Mouse (Mus musculus) urinary bladder, postnatal 14 days (tissue): ENCODE data around the gene Adssl1.
A peak's percentile ranks its signal among the peaks of the same experiment; 100 is the strongest.

Source experiments
- DNase-seq: peaks from one replicate; pipeline ENCODE4 v3.0.0; 2021; ENCODE audit warnings: low spot score

The Adssl1 gene

DNA sequence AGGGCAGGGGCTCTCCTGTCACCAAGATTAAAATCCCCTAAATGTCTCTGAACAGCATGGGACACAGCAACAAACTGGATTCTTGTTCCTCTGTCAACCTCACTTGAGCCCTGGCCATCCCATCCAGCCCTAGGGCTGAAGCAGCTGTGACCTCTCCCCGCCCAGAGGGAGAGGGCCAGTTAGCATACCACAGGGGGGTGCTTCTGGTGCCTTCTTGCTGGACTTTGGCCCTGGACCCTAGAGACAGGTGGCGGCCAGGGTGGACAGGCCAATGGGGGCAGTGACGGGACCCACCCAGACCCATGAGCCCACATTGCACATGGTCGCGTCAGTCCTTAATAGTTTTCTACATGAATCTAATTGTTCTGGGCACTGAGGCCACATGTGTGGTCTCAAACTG lies 34.2 kb downstream of the Adssl1 start:
- DNase-seq: no peak

DNA sequence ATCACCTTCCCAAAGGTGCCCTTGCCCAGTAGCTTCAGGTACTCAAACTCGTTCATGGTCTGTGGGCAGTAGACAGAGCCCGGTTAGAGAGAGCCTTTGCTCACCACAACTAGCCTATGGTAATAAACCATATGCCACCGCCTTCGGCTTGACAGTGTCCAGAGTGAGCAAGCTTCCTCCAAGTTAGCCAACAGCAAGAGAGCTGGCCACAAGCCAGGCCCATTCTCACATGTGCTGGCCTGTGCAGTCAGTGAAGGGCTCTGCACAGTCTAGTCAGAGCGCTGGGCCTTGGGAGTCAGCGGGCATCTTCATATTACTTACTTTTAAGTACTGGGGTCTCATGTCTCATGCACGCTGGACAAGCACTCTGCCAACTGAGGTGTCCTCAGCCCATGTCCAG lies 38.8 kb downstream of the Adssl1 start:
- peak; percentile 41 for DNase-seq

DNA sequence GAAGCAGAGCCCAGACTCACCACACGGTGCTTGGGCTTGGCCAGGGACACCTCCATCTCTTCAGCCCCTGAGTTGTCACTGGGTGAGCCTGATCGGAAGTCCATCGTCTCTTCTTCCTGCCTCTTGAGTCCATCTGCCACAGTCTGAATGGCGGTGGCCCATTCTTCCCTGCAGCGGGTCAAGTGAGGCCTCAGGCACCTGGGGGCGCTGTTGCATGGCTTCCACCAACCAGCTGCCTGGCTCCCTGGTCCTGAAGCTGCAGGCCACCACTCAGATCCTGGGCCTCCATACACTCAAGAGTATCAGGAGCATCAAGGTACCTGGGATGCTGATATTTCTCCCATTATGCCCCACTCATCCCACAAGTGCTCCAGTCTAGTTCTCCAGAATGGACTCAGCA lies 39.3 kb downstream of the Adssl1 start:
- DNase-seq: peak; percentile 79

DNA sequence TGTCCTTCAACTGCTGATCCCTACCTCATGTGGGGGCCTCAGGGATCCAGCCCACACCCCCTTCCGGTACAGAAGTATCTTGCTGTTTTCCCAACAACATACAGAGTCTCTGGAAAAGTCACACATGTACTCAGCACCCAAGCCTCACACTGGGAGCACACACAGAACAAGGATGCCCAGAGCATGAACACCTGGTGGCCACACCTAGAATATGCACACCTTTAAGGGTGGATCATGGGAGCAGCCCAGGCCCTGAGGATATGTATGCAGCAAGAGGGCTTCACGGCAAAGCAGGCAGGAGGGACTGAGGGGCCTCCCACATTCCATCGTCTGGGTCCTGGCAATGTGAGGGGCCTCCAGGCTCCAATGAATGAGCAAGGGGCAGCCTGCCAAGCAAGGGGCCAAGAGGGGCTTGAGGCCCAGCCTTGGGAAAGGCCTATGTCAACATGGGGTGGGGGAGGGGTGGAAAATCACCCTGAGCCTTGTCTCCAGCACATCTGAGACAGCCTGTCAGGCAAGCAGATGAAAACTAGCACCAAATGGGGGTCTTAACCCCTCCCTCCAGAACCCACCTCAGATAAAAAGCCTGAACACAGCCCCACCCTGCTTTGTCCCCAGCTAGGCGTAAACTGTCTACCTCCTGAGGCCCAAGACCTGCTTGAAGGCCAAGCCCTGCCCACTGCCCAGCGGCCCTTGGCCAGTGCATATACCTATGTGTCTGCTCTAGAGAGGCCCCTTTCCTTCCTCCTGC lies 40.9 kb downstream of the Adssl1 start:
- DNase-seq: peak; percentile 29

DNA sequence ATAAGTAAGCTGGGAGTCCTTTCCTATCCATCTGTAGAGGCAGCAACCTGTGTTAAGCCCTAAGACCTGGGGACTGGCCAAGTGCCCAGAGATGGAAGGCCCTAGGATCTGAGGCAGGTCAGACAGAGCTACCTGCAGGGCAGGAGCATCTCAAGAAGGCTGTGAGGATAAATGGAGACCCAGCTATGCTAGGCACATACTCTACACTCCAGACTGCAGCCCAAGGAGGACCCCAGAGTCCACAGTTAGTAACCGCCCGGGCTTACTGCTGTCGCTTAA lies 41.4 kb downstream of the Adssl1 start:
- DNase-seq: no peak

DNA sequence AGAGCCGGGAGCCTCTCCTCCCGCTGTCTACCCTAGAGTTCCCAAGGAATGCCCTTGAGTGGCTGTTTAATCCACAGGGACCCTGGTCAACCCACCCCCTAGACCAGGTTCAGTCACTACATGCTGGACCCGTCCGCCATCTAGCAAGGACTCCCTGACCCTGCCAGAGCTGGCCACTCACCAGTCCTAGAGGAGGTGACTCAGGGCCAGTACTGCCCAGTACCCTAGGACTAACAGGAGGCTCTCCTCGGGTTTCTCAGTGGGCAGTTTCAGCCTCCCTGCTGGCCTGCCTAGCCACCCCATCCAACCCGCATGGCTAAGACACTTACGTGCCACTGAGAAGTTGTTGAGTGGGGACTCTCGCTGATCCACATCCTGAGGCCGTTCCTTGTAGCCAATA lies 42.0 kb downstream of the Adssl1 start:
- no peak for DNase-seq

DNA sequence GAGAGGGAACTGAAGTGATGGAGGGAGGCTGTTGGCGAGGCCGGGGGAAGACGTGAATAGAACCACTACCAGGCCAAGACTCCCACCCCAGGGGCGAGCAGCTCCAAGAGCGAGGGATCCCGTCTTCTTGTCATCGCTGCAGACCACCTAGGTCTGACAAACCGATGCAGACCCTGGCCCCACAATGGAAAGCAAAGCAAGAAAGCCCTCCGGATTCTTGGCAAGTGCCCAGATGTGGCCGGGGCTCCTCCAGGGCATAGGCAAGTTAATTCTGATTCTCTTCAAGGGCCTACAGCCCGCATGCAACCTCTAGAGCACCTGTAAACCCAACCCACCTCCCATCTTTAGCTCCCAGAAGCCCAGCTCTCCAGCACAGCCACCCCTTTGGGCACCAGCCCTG lies 43.5 kb downstream of the Adssl1 start:
- DNase-seq: no peak

DNA sequence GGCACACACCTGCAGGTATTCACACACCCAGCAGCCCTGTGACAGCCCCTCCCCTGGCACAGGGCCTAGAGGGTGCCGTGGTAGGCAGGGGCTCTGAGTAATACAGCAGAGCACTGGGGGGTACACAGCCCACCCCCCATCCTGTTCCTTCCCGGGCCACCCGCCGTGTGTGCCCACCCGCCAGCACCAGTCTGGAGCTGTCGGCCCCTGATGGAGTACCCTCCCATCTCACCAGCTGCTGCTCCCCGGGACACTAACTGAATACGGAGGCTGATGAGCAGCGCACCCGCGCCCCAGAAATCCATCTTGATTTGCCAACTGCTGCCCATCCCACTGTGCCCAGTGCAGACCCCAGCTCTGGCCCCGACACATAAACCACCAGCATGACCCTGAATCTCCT lies 43.9 kb downstream of the Adssl1 start:
- DNase-seq: no peak

DNA sequence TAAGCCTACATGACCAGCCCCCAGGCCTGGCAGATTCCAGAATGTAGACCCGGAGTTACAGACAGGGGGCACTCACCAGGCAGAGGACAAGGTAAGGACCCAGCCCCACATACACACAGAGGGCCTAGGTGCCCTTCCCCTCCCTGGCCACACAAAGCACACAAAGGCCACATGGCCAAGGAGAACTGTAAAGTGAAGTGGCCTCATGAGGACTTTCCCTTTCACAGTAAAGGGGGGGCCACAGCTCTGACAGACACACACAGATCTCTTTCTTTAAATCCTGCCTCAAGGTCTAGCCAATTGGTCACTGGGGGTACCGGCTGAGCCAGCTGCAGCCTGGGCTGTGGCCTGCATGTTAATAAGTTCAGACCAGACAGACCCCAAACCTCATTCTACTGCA lies 44.3 kb downstream of the Adssl1 start:
- no peak for DNase-seq

DNA sequence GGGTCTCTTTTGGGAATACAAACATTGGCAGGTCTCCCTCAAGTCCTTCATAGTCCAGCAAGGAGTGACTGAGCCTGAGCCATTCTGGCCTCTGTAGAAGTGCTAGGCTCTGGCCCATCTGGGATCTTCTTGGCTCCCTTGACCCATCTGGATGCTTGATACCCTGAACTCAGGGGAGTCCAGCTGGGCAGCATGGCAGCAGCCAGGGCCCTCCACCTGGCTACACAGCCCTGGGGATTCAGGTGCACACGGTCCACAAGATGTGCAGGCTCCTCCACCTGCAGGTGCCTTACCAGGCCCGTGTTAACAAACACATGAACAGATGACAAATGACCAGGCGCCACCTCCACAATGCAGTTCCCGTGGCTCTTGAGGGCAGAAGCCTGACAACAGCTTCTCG lies 44.8 kb downstream of the Adssl1 start:
- no peak for DNase-seq

DNA sequence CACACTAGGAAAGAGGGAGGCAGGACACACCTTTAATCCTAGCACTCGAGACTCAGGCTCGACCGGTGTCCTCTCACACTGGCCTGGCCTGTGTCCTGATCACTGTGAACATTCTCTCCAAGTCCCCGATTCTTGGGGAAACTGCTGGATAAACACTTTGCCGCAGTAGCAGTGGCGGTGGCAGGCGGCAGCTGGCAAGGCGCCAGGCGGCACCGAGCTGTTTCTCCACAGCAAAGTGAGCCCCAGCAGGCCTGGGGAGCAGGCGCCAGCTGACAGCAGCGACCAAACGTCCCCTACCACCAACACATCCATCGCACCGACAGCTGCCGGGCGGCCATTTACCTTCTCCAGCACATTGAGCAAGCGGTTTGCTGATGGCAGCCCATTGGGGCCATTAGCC lies 45.6 kb downstream of the Adssl1 start:
- peak; percentile 62 for DNase-seq

DNA sequence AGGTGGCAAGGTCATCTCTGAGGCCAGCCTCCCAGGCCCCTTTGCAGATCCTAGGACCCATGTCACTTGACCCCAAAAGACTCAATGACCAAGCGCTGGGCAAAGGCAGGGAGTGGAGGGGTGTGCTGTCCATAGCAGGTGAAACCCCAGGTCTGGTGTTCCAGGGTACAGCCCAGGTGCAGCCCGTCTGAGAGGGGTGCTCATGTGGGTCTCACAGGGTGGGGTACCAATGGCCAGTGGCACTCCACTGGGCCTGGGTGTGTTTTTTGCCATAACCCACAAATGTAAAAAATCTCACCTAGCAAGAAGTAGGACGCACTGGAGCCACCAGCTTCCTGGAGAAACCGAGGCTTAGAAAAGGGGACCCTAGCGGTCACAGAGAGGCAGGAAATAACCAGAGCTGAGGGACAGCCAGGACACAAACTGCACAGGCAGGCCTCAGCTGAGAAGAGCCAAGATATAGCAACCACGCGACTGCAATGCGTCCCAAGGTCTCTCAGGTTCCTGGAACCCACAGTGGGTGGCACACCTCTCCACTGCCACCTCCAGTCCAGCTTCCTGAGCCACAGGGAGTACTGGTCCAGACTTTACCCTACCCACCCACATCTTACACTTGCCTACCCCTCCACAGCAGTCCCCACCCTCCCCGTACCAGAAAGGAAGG lies 46.2 kb downstream of the Adssl1 start:
- DNase-seq: no peak

DNA sequence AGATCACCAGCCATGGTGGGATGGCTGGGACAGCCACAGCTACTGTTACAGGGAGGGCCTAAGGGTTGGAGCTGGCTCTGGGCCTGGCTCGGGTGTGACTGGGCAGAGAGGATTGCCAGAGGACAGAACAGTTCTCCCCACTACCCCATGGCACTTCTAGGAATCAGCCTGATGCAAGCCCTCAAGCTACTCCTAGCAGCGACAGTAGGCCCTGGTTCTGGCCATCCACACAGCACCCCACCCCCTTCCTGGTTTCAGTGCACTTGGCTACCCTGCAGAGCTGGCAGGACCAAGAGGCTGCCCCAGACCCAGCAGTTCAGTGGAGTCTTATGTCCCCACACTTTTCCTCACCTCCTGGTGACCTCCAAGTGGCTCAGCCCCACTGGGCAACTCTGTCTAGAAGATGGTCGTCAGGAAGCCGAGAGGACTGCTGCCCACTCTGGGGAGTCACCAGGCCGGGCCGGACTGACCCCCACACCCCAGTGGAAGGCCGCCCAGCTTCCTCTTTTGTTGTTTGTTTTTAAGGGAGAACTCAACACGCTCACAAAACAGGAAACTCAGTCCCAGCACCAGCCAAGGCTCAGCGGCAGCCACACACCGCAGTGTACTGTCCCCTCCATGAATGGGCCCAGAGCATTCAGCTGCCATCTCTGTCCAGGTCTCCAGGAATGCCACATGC lies 47.9 kb downstream of the Adssl1 start:
- DNase-seq: no peak

DNA sequence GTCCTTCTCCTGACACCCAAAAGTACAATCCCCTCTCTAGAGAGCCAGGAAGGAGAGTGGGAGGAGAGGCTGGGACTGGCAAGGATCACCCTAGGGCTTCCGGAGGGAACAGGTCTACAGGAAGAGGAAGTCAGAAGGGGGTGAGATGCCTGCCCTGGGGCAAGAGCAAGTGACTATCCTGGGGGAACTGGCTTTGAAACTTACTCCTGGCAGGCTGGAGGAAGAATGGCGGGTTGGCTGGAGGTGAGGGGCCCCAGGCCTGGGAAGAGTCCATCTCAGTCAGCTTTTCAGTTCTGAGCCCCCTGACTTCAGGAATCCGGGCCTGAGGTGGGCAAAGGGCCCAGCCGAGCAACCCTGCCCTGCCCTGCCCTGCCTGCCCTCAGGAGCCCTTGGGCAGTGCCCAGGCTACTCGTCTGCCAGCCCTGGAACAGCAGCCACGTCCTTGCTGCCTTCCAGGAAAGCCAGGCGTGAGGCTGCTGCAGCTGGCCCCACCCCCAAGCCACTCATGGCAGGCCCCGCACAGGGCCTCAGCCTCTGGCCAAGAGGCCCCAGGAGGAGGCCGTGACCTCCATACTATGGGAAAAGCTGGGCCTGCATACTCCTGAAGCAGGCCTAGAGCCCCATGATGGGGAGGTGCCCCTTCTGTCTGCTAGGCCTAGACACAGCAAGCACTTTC lies 51.0 kb downstream of the Adssl1 start:
- DNase-seq: no peak

DNA sequence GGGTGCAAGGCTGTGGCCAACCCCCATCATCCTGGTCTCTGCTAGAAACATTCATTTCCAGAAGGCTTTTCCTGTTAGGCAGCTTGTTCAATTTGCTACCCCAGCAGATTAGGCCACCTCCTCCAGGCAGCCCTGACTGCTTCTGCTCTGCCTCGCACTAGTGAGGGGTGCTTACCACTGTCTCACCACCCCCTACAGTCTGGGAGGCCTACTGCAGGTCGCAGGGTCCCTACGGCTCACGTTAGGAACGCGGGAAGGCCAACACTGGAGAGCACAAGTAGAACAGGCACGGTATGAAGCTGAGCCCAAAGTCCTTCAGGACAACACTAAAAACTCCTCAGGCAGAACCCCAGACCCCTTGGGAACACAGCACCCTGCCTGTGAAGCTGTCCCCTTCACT lies 52.0 kb downstream of the Adssl1 start:
- DNase-seq: no peak

DNA sequence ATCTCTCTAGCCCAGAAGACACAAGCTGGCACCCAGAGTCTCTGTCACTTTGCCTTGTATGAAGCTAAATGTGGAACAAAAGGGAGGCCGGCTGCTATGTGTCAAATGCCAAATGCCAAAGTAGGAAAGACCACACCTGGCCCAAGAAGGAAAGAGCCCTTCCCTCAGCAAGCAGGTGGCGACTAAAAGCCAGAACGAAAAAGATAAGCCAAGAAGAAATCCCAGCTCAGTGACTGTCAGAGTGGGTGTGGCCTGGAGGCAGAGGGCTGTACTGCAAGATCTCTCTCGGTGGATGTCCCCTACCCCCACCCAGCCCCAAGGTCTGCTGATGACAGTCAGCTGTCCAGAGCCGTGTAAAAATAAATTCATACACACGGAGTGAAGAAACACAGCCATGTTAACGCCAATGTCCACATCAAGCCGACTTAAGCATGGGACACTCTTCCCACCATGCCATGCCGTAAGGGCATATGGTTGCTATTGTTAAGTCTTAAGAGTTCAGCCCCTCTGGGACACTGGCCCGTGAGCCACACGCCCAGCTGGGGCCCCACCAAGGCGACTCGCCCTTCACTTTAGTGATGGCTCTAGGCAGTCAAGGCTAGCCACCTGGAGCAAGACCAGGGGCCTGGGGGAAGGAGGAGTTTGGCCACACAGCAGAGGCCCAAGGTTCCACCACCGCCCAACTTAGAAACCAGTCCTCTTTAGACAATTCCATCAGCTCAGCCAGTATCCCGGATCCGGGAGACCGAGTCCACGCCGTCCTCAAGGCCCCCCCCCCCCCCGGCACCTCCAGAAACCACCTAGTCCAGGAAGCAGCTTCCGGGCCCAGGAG lies 53.1 kb downstream of the Adssl1 start:
- no peak for DNase-seq

DNA sequence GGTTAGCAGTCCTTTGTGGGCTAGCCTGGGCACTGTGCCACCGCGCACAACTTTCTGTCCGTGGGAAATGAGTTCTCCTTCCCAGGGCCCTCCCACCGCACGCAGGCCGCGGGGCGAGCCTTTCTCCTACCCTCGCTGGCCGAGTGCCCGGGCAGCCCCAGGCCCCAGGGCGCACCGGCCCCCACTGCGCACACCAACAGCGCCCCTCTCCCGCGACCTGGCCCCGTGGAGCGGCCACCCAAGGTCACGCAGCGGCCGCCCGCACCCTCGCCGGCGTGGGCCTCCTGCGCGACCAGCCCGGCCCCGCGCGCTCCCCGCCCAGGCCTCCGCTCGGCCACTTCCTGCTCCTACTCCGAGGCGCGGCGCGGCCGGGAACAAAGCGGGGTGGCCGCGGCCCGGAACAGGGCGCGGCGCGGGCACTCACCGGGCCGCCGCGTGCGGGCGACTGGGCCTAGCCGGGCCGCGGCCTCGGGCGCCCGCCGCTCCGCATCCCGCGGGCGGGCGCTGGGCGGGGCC lies 53.8 kb downstream of the Adssl1 start:
- peak; percentile 48 for DNase-seq

DNA sequence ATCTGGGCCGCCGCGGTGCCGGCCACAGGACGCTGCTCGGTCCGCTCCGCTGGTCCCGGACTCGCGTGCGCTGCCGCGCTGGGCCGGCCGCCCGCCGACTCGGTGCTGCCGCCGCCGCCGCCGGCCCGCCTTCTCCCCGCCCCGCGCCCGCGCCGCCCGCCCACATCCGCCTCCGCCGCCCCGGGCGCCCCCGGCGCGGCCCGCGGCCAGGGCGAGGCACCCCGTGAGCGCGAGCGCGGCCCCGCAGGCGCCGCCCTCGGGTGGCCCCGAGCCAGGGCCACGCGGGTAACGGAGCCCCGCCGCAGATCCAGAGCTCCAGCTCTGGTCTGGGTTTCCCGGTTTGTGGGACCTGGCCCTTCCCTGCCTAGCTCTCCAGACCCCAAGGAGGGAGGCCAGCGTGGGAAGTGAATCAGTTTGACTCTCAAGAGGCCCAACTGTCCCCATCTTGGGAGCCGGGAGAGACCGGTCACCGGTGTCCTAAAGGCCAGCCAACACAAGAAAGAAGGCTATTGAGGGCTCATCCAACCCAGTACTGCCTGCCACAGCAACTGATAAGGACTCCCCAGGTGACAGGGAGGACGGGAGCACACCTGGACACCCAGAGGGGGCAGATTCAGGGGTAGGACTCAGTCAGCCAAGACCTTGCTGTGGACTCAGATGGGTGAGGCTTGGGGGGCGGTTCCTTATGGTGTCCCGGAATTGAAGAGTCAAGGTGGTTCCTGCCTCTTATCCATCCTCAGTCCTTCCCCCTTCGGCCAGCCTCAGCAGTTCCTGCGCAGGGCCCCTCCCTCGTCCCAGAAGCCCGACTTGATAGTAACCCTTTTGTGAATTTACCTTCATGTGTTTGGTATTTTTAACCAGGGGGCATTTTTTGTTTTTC lies 54.5 kb downstream of the Adssl1 start, which contains the start of gene Akt1:
Gene Akt1 (minus strand): TSS at position 753 of the 880 bp plus-strand sequence.
- DNase-seq: peak; percentile 72

DNA sequence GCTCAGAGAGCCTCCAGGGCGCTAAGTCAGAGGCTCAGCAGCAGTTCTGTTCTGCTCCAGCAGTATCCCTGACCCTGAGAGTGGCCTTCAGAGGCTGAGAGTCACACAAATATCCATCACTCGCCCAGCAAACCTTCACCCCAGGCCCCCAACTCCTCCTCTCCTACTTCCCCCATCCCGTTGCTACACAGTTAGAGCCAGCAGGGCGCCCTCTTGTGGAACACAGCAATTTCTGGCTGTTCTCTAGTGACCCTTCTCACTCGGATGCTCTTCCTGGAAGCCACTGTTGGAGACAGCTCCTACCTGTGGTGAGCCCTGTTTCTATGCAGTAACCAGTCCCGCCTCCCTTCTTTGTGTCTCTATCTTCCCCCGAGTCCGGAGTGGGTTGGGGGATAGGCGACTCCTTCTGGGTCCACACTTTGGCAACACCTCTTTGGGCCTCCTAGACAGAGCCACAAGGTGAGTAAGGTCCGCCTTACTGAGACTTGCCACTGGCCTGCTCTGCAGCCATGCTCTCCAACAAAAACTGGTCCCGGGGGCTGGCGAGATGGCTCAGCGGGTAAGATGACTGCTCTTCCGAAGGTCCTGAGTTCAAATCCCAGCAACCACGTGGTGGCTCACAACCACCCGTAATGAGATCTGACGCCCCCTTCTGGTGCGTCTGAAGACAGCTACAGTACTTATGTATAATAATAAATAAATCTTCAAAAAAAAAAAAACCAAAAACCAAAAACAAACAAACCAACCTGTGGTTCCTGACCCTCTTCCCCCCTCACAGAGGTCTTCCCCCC lies 55.6 kb downstream of the Adssl1 start:
- DNase-seq: peak; percentile 90

DNA sequence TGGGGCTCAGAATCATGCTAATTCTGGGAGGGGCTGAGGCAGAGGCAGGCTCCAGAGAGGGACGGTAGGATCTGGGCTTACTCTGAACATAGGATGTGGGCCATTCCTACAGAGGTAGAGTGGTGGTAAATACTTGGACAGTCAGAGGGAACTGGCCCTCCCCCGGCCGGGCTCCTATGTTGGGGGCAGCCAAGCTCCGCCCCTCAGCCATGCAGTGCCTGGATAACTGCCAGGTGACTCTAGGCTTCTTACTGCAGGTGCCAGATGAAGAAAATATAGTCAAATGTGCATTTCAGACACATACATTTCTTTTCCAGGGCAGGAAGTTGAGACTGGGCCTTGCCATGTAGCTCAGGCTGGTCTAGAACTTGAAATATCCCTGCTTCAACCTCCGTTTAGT lies 57.2 kb downstream of the Adssl1 start:
- DNase-seq: no peak
